Mouse (Mus musculus) midbrain, embryonic 12.5 days (tissue): ENCODE measurements at regions not wholly inside any gene's neighbourhood (a gene's known extent, or its start where the extent isn't known, plus 50 kb on each side); places are given as distances from the start of the nearest gene placed in this dataset.

Source experiments
- ATAC-seq: fragments of 200-750 bp; cut with Nextera tagmentation; 2 replicates; pipeline ENCODE4 v1.8.0; 2017; ENCODE audit warnings: low read depth, moderate TSS enrichment, moderate library complexity; ENCODE audit not compliant: low FRiP score
- H3K27ac ChIP-seq: fragments of 300-500 bp; sonication (generic); replicated peaks from 2 replicates; pipeline ENCODE4 v1.5.1; 2016; ENCODE audit warnings: mild to moderate bottlenecking
- H3K27me3 ChIP-seq: fragments of 300-500 bp; sonication (generic); 2 replicates; pipeline ENCODE4 v1.6.1; 2016; ENCODE audit warnings: mild to moderate bottlenecking
- H3K36me3 ChIP-seq: fragments of 300-500 bp; sonication (generic); 2 replicates; pipeline ENCODE4 v1.6.1; 2016
- H3K4me1 ChIP-seq: fragments of 300-500 bp; sonication (generic); 2 replicates; pipeline ENCODE4 v1.6.1; 2016
- H3K4me2 ChIP-seq: fragments of 300-500 bp; sonication (generic); replicated peaks from 2 replicates; pipeline ENCODE4 v1.6.1; 2016; ENCODE audit warnings: mild to moderate bottlenecking, moderate library complexity
- H3K4me3 ChIP-seq: fragments of 300-500 bp; sonication (generic); 2 replicates; pipeline ENCODE4 v1.5.1; 2016; ENCODE audit warnings: mild to moderate bottlenecking
- H3K9ac ChIP-seq: fragments of 300-500 bp; sonication (generic); replicated peaks from 2 replicates; pipeline ENCODE4 v1.6.1; 2016; ENCODE audit warnings: mild to moderate bottlenecking, moderate library complexity
- H3K9me3 ChIP-seq: fragments of 300-500 bp; sonication (generic); 2 replicates; pipeline ENCODE4 v1.6.1; 2016; ENCODE audit warnings: mild to moderate bottlenecking
- WGBS: fragments of 180-500 bp; shearing (Covaris S2); methylation state at CpG from one replicate; pipeline ENCODE4 v1.1.7; 2016; 5-methylcytosine and 5-hydroxymethylcytosine counted together

DNA sequence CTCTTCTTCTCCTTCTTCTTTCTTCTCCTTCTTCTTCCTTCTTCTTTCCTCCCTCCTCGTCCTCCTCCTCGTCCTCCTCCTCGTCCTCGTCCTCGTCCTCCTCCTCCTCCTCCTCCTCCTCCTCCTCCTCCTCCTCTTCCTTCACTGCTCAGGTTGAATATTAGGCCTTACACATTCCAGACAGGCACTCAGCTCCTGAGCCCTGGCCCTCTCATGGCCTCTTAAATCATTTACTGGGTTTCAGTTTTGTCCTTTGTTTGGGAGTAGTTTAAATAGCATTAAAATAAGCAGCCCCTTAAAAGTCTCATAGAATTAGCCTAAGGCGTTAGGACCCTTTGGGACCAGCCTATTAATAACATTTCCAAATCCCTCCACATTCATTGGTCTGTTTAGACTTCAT is 57.3 kb upstream of the Armc2 start:
- Histone ChIP-seq H3K4me3 (no peak overlapping the region), H3K9me3 (no peaks in the 10 kb centered on the region), H3K9ac (no peak overlapping the region), H3K4me1 (peaks cover 24% of the 10 kb centered on the region), H3K27me3 (peaks cover 23% of the 10 kb centered on the region), H3K27ac (no peak overlapping the region), H3K36me3 (no peaks in the 10 kb centered on the region), H3K4me2 (no peak overlapping the region)
- no peak for ATAC-seq
- 77% methylated on average over 4 of the region's 6 CpGs for WGBS

DNA sequence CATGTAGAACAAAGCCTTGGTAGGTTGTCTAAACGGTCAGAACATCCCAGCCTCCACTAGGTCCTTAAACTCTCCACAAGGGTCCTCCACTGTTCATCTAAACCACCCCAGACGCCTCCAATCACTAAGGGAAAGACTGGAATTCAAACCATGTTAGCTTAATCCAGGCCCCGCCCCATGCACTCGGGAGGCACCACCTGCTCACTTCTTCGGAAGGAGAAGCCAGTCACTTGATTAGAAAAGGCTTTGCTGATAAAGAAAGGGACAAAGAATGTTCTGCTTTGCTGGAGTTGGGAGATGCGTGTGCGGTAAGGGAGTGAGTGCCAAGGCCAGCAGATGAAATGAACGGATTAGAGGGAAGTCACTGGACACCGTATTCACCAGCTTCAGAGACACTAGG is 54.5 kb upstream of the Armc2 start:
- Histone ChIP-seq H3K4me1 (peaks cover 24% of the 10 kb centered on the region), H3K9ac (no peak overlapping the region), H3K27ac (no peak overlapping the region), H3K9me3 (no peaks in the 10 kb centered on the region), H3K4me3 (no peak overlapping the region), H3K4me2 (0 out of 2 replicates have a peak overlapping the region, but pooled peaks have one; percentile 11), H3K36me3 (no peaks in the 10 kb centered on the region), H3K27me3 (peaks cover 32% of the 10 kb centered on the region)
- ATAC-seq, result no peak
- 8% methylated on average over 9 of the region's 9 CpGs for WGBS

DNA sequence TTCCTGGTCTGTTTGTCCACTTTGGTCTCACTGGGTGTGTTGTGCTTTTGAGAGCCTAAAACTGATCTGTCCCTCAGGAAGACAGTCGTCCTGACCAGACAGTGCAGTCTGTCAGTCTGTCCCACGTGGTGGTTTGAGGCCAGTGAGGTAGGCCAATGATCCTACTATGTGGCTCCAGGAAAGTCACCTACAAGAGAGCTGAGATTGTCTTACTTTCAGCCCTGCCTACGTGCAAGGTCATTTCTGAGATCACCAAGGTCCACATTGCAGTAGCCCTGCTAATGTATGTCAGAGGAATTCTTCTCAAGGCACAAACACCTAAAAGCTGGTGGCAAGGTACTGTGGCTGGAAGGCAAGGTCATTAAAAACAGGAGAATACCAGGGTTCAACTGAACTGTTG is 53.9 kb upstream of the Armc2 start:
- peak overlapping the region; percentile 38 for H3K4me2 ChIP-seq
- H3K27me3 ChIP-seq, result peaks cover 32% of the 10 kb centered on the region
- peak overlapping the region; percentile 49; the same call in 1 of the 2 replicates for H3K27ac ChIP-seq
- H3K9me3 ChIP-seq, result no peaks in the 10 kb centered on the region
- no peak for ATAC-seq
- no peak overlapping the region for H3K4me3 ChIP-seq
- 29% methylated on average over 3 of the region's 3 CpGs for WGBS
- no peak overlapping the region for H3K9ac ChIP-seq
- H3K4me1 ChIP-seq, result peaks cover 24% of the 10 kb centered on the region
- H3K36me3 ChIP-seq, result no peaks in the 10 kb centered on the region

DNA sequence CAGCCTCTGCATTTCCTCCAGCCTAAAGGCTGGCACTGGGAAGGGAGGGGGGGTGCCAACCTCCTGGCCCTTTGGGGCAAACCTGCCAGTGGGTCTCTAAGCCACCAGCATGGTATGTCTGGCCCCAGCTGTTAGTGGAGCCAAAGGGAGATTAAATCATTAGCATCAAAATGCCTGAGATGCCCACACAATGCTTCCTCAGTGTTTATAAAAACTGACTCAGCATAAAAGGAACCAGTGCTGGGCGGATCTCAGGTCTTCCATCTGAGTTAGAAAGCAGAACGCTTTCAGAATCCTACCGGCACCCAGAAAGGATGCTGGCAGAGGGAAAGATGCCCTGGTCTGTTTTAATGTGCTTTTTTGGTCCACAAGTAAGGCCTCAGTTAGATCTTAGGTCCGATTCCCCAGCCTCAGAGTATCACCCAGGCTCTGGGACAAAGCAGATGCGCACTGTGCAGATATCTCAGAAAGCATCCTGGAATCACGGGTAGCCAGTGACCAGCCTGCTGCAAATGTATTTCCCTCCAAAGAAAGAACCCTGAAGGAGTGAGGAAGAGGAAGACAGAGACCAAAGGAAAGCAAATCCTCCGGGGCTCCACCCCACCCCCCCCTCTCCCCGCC is 53.3 kb upstream of the Armc2 start:
- Histone ChIP-seq H3K36me3 (no peaks in the 10 kb centered on the region), H3K4me2 (peak overlapping the region; percentile 38), H3K9me3 (no peaks in the 10 kb centered on the region), H3K27ac (peak overlapping the region; percentile 49), H3K27me3 (peaks cover 32% of the 10 kb centered on the region), H3K4me1 (peaks cover 24% of the 10 kb centered on the region), H3K4me3 (no peak overlapping the region), H3K9ac (no peak overlapping the region; the same call in 1 of the 2 replicates)
- whole genome bisulfite sequencing, result 10% methylated on average over 8 of the region's 8 CpGs
- ATAC-seq, result peak; percentile 81

DNA sequence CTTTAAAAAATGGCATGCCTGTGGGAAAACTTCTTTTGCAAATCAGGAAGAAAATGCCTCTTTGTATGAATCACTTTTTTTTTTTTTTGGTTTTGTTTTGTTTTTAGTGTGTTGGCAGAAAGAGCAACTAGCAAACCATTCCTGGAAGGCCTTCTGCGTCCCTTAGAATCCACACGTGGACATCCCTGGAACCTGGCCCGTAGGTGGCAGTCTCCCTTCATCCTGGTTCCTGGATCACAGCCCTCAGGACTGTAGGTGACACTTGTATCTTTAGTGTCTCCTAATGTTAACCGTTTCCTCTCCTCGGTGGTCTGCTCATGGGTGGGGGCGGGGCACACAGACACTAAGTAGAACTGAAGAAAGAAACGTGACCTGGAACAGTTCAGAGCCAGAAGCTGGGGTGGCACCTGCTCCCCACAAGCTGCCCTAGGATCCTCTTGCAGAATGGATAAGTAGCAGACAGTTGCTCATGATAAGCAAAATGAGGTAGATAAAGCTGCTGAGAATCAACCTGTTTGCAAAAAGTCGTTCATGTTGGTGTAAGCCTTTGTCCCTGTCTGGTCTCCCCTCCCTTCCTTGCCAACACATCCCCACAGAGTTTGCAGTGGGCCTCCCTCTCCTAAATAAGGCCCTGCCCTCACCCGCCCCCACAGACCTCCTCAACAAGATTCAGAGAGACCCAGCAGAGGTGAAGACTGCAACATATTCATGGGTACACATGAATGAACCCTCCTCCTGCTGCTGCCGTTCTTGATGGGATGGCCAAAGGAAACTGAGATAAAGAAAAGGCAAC is 52.6 kb upstream of the Armc2 start:
- 16% methylated on average over 10 of the region's 10 CpGs for WGBS
- peaks cover 24% of the 10 kb centered on the region for H3K4me1 ChIP-seq
- H3K36me3 ChIP-seq, result no peaks in the 10 kb centered on the region
- peak; percentile 29; the same call in 1 of the 2 replicates for ATAC-seq
- H3K27me3 ChIP-seq, result peaks cover 32% of the 10 kb centered on the region
- H3K9me3 ChIP-seq, result no peaks in the 10 kb centered on the region
- H3K9ac ChIP-seq, result no peak overlapping the region; the same call in 1 of the 2 replicates
- peak overlapping the region; percentile 49 for H3K27ac ChIP-seq
- no peak overlapping the region for H3K4me3 ChIP-seq
- H3K4me2 ChIP-seq, result peak overlapping the region; percentile 38; the same call in 1 of the 2 replicates

DNA sequence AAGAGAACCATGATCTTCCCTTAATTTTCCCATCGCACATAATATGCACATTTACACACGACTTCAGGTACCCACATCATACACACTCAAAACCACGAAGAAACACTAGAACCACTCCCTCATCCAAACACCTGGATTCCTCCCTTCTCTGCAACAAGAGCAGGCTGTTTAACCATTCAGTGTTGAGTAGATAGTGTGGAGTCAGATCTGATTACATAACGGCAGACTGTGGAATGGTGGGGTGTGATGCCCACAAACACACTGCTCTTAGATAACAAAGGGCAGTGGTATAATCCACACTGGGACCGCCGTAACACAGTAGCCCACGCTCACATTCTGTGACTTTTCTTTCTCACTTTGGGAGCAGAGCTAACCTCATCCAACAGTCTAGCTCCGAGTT is 51.5 kb upstream of the Armc2 start:
- H3K36me3 ChIP-seq, result no peaks in the 10 kb centered on the region
- peaks cover 32% of the 10 kb centered on the region for H3K27me3 ChIP-seq
- no peak overlapping the region for H3K4me3 ChIP-seq
- H3K9me3 ChIP-seq, result no peaks in the 10 kb centered on the region
- H3K4me1 ChIP-seq, result peaks cover 24% of the 10 kb centered on the region
- H3K9ac ChIP-seq, result no peak overlapping the region
- no peak overlapping the region for H3K27ac ChIP-seq
- WGBS, result 94% methylated on average over 8 of the region's 8 CpGs
- ATAC-seq, result no peak
- H3K4me2 ChIP-seq, result no peak overlapping the region

DNA sequence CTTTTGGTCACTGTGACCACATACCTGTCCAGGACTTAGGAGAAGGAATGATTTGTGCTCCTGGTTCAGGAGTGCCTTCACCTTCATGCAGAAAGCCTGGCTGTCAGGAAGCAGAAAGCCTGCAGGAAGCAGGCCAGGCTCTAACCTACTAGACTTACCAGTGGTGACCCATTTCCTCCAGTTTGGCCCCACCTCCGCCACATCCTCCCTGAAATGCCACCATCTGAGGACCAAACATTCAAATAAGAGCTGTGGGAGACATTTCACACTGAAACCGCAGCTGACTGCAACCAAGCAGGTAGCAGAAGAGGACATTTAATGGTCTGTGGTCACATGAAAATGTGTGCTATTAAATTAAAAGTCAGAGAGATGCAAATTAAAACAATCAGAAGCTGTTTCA is 50.3 kb upstream of the Armc2 start:
- Histone ChIP-seq H3K27ac (no peak overlapping the region), H3K36me3 (no peaks in the 10 kb centered on the region), H3K4me1 (peaks cover 24% of the 10 kb centered on the region), H3K9me3 (no peaks in the 10 kb centered on the region), H3K9ac (no peak overlapping the region), H3K4me3 (no peak overlapping the region), H3K4me2 (no peak overlapping the region), H3K27me3 (peaks cover 26% of the 10 kb centered on the region)
- no peak for ATAC-seq
- 86% methylated on average over 2 of the region's 2 CpGs for WGBS
